9 mouse cellular contexts compared by ENCODE assay signal in genomic region chr12:16568496-16568895, GRCm38 (mm10). TPM values are rescaled to one million over a fixed set of nuclear protein-coding genes. Genes with fewer than 3 reads are reported as not detected.
DNase-seq lines count a peak whose midpoint lies in the region; ATAC-seq lines count a peak whose summit lies in the region.
"Had no signal": no experiment of that assay in that cellular context is flagged by ENCODE, and none has a peak within 500 bp of the region (broad histone marks: within the 10 kb centered on the region; RNA-seq: fewer than 3 reads in every experiment).

No protein-coding gene starts in this region.

- peaks cover 48% of the 10 kb centered on the region for H3K36me3 ChIP-seq in forebrain, embryonic 14.5 days (ENCODE audit: control insufficient read depth, insufficient read depth, low read length)
- peaks cover 36% of the 10 kb centered on the region for H3K36me3 ChIP-seq in intestine, embryonic 14.5 days (ENCODE audit: control insufficient read depth, insufficient read depth, low read length)
- peaks cover 10% of the 10 kb centered on the region for H3K36me3 ChIP-seq in liver, embryonic 16.5 days (ENCODE audit: control insufficient read depth, insufficient read depth)
- peaks cover 76% of the 10 kb centered on the region for H3K36me3 ChIP-seq in neural tube, embryonic 13.5 days
- H3K36me3 ChIP-seq: stomach, embryonic 15.5 days had no signal

- no peaks in the 10 kb centered on the region for H3K9me3 ChIP-seq in forebrain, embryonic 14.5 days (replicated peaks; ENCODE audit: control insufficient read depth, low read length)
- H3K9me3 ChIP-seq in intestine, embryonic 14.5 days (ENCODE audit: control insufficient read depth, low read length) = no peaks in the 10 kb centered on the region
- no peaks in the 10 kb centered on the region for H3K9me3 ChIP-seq in liver, embryonic 16.5 days (replicated peaks; ENCODE audit: control insufficient read depth, low read length)
- no peaks in the 10 kb centered on the region for H3K9me3 ChIP-seq in neural tube, embryonic 13.5 days
- H3K9me3 ChIP-seq: stomach, embryonic 15.5 days had no signal

- WGBS in forebrain, embryonic 14.5 days = 27% methylated on average over 4 of the region's 4 CpGs
- WGBS in intestine, embryonic 14.5 days = 30% methylated on average over 4 of the region's 4 CpGs
- 25% methylated on average over 4 of the region's 4 CpGs for WGBS in liver, embryonic 16.5 days (ENCODE audit: insufficient replicate concordance)
- 25% methylated on average over 4 of the region's 4 CpGs for WGBS in neural tube, embryonic 13.5 days

- H3K4me2 ChIP-seq in forebrain, embryonic 14.5 days (ENCODE audit: low read length) = no peak overlapping the region
- H3K4me2 ChIP-seq in intestine, embryonic 14.5 days (ENCODE audit: low read length) = no peak overlapping the region
- no peak overlapping the region for H3K4me2 ChIP-seq in liver, embryonic 16.5 days (ENCODE audit: low read depth, low read length)
- H3K4me2 ChIP-seq in neural tube, embryonic 13.5 days = no peak overlapping the region
- H3K4me2 ChIP-seq: stomach, embryonic 15.5 days had no signal

- DNase-seq in urinary bladder, postnatal 14 days (ENCODE audit: low spot score) = peak; percentile 69
- no peak for DNase-seq in urinary bladder, adult 2 months (ENCODE audit: low spot score)
- DNase-seq in c-Kit-positive CD71-positive TER-119-negative erythroid progenitor cells, embryonic 14.5 days (ENCODE audit: low read depth) = peak; percentile 57
- DNase-seq in forebrain, embryonic 14.5 days (ENCODE audit: low spot score) = peak; percentile 88
- DNase-seq in intestine, embryonic 14.5 days (ENCODE audit: low spot score) = peak; percentile 81
- DNase-seq in urinary bladder, adult 18-20 months (ENCODE audit: low spot score in 2 of 2) = no peak

- H3K27ac ChIP-seq in forebrain, embryonic 14.5 days (ENCODE audit: low read depth, low read length) = 0 out of 2 replicates have a peak overlapping the region, but pooled peaks have one; percentile 2
- no peak overlapping the region for H3K27ac ChIP-seq in intestine, embryonic 14.5 days (ENCODE audit: low read depth)
- H3K27ac ChIP-seq in liver, embryonic 16.5 days (ENCODE audit: low read length) = no peak overlapping the region
- peak overlapping the region; percentile 52; the same call in 1 of the 2 replicates for H3K27ac ChIP-seq in neural tube, embryonic 13.5 days (replicated peaks)
- H3K27ac ChIP-seq: stomach, embryonic 15.5 days had no signal

- H3K4me3 ChIP-seq in forebrain, embryonic 14.5 days (ENCODE audit: low read depth, low read length) = no peak overlapping the region
- H3K4me3 ChIP-seq in intestine, embryonic 14.5 days (ENCODE audit: low read depth, low read length) = no peak overlapping the region
- no peak overlapping the region for H3K4me3 ChIP-seq in liver, embryonic 16.5 days (ENCODE audit: low read depth, low read length)
- no peak overlapping the region for H3K4me3 ChIP-seq in neural tube, embryonic 13.5 days
- H3K4me3 ChIP-seq: stomach, embryonic 15.5 days had no signal

- peak; percentile 85 for ATAC-seq in forebrain, embryonic 14.5 days
- peak; percentile 77; the same call in 1 of the 2 replicates for ATAC-seq in intestine, embryonic 14.5 days (replicated peaks; ENCODE audit: low FRiP score, low TSS enrichment, low read depth)
- ATAC-seq in liver, embryonic 16.5 days (ENCODE audit: low read depth) = peak; percentile 51; the same call in 1 of the 2 replicates
- peak; percentile 71; the same call in 1 of the 2 replicates for ATAC-seq in neural tube, embryonic 13.5 days (ENCODE audit: low read depth)

- no peak overlapping the region for H3K9ac ChIP-seq in forebrain, embryonic 14.5 days (ENCODE audit: low read length)
- H3K9ac ChIP-seq in intestine, embryonic 14.5 days (ENCODE audit: low read length) = no peak overlapping the region
- no peak overlapping the region for H3K9ac ChIP-seq in liver, embryonic 16.5 days (ENCODE audit: low read depth, low read length)
- no peak overlapping the region for H3K9ac ChIP-seq in neural tube, embryonic 13.5 days
- H3K9ac ChIP-seq: stomach, embryonic 15.5 days had no signal

- H3K27me3 ChIP-seq in forebrain, embryonic 14.5 days (replicated peaks; ENCODE audit: control insufficient read depth, insufficient read depth, low read length) = no peaks in the 10 kb centered on the region
- no peaks in the 10 kb centered on the region for H3K27me3 ChIP-seq in intestine, embryonic 14.5 days (replicated peaks; ENCODE audit: control insufficient read depth, insufficient read depth, low read length)
- H3K27me3 ChIP-seq in liver, embryonic 16.5 days (ENCODE audit: control insufficient read depth, insufficient read depth, low read depth, low read length) = no peaks in the 10 kb centered on the region
- no peaks in the 10 kb centered on the region for H3K27me3 ChIP-seq in neural tube, embryonic 13.5 days
- H3K27me3 ChIP-seq: stomach, embryonic 15.5 days had no signal

- no peaks in the 10 kb centered on the region for H3K4me1 ChIP-seq in forebrain, embryonic 14.5 days (ENCODE audit: control insufficient read depth, insufficient read depth, low read length)
- H3K4me1 ChIP-seq in intestine, embryonic 14.5 days (replicated peaks; ENCODE audit: control insufficient read depth, insufficient read depth, low read length) = no peaks in the 10 kb centered on the region
- H3K4me1 ChIP-seq in liver, embryonic 16.5 days (ENCODE audit: control insufficient read depth, low read depth, low read length) = no peaks in the 10 kb centered on the region
- H3K4me1 ChIP-seq in neural tube, embryonic 13.5 days (replicated peaks) = 0 out of 2 replicates have a peak, but pooled peaks cover 7% of the 10 kb centered on the region
- H3K4me1 ChIP-seq: stomach, embryonic 15.5 days had no signal

RNA-seq across cellular contexts. Expression of gene Lpin1, which starts 42.3 kb away (rescaled TPM):
- 12.3 and 15.5 TPM in 2 replicates for polyA plus RNA-seq in urinary bladder, adult 2 months (2012; rRNA removed)
- 11.6 and 15.1 TPM in 2 replicates for polyA plus RNA-seq in forebrain, embryonic 14.5 days (2014; fragmentation: Nextera tagmentation; extraction: Ambion mirVana)
- 7.0 and 8.4 TPM in 2 replicates for polyA plus RNA-seq in intestine, embryonic 14.5 days (2014; fragmentation: Nextera tagmentation; extraction: Ambion mirVana)
- polyA plus RNA-seq in liver, embryonic 16.5 days (2015; fragmentation: Nextera tagmentation; extraction: Ambion mirVana) = 10.2 and 12.6 TPM in 2 replicates
- 15.9 and 16.1 TPM in 2 replicates for polyA plus RNA-seq in neural tube, embryonic 13.5 days (2015; fragmentation: Nextera tagmentation; extraction: Ambion mirVana)

Comparison
In these comparisons a context has a peak if more than half of its experiments do, and no peak if none do; other contexts are left out.
1. DNase-seq: peak in urinary bladder, postnatal 14 days (single experiment), c-Kit-positive CD71-positive TER-119-negative erythroid progenitor cells, embryonic 14.5 days (single experiment), forebrain, embryonic 14.5 days (single experiment) and intestine, embryonic 14.5 days (single experiment); none in urinary bladder, adult 2 months (single experiment) and urinary bladder, adult 18-20 months (0 of 2).
2. H3K27ac ChIP-seq: peak in forebrain, embryonic 14.5 days (single experiment) and neural tube, embryonic 13.5 days (single experiment); none in intestine, embryonic 14.5 days (single experiment) and liver, embryonic 16.5 days (single experiment).
3. Peak in every context shown above with its lines, with median percentiles within 50 percentile points of each other: ATAC-seq.